8 mouse cellular contexts compared by ENCODE assay signal in genomic region chr2:130628424-130628823, GRCm38 (mm10). TPM values are rescaled to one million over a fixed set of nuclear protein-coding genes. Genes with fewer than 3 reads are reported as not detected.
A peak's percentile ranks its signal among the peaks of the same experiment; 100 is the strongest.
DNase-seq lines count a peak whose midpoint lies in the region; ATAC-seq and TF ChIP-seq lines count a peak whose summit lies in the region.

No protein-coding gene starts in this region.

- no peaks in the 10 kb centered on the region for H3K27me3 ChIP-seq in kidney, postnatal 0 days (ENCODE audit: insufficient read depth, low read length)
- H3K27me3 ChIP-seq in forebrain, embryonic 15.5 days = no peaks in the 10 kb centered on the region
- H3K27me3 ChIP-seq in liver, embryonic 16.5 days (ENCODE audit: control insufficient read depth, insufficient read depth, low read depth, low read length) = peaks cover 6% of the 10 kb centered on the region; the same call in 1 of the 2 replicates

- H3K9ac ChIP-seq in kidney, postnatal 0 days (ENCODE audit: low read depth, low read length) = no peak overlapping the region
- H3K9ac ChIP-seq in forebrain, embryonic 15.5 days (replicated peaks) = no peak overlapping the region
- H3K9ac ChIP-seq in liver, embryonic 16.5 days (ENCODE audit: low read depth, low read length) = no peak overlapping the region; the same call in 1 of the 2 replicates

- TF ChIP-seq CTCF in kidney, postnatal 0 days (IDR thresholded peaks at IDR 0.05; ENCODE audit: low read depth) = peak; percentile 38; the same call in 1 of the 2 replicates

- no peak for DNase-seq in kidney, postnatal 0 days (ENCODE audit: low spot score)
- no peak for DNase-seq in kidney, adult 8-10 months
- peak; percentile 78 for DNase-seq in R1 (ENCODE audit: low read depth, low spot score)
- DNase-seq in layer of hippocampus, postnatal 14 days (ENCODE audit: low spot score in 2 of 2) = no peak
- DNase-seq in right cerebral cortex, adult 18-20 months = no peak

- ATAC-seq in kidney, postnatal 0 days (replicated peaks; ENCODE audit: low FRiP score, low read depth) = no peak
- ATAC-seq in forebrain, embryonic 15.5 days (replicated peaks) = no peak
- ATAC-seq in liver, embryonic 16.5 days (ENCODE audit: low read depth) = no peak
- no peak for ATAC-seq in megakaryocyte-erythroid progenitor cell, adult 5-6 weeks (replicated peaks; ENCODE audit: low FRiP score, low TSS enrichment, poor library complexity, severe bottlenecking)

- H3K36me3 ChIP-seq in kidney, postnatal 0 days (ENCODE audit: insufficient read depth, low read length) = peaks cover 9% of the 10 kb centered on the region; the same call in 1 of the 2 replicates
- peaks cover 16% of the 10 kb centered on the region for H3K36me3 ChIP-seq in forebrain, embryonic 15.5 days
- peaks cover 7% of the 10 kb centered on the region for H3K36me3 ChIP-seq in liver, embryonic 16.5 days (ENCODE audit: control insufficient read depth, insufficient read depth)

- no peaks in the 10 kb centered on the region for H3K9me3 ChIP-seq in kidney, postnatal 0 days (replicated peaks; ENCODE audit: low read length)
- no peaks in the 10 kb centered on the region for H3K9me3 ChIP-seq in forebrain, embryonic 15.5 days
- no peaks in the 10 kb centered on the region for H3K9me3 ChIP-seq in liver, embryonic 16.5 days (replicated peaks; ENCODE audit: control insufficient read depth, low read length)

- peak overlapping the region; percentile 80 for H3K4me2 ChIP-seq in kidney, postnatal 0 days (ENCODE audit: low read length)
- H3K4me2 ChIP-seq in forebrain, embryonic 15.5 days (replicated peaks) = peak overlapping the region; percentile 91
- H3K4me2 ChIP-seq in liver, embryonic 16.5 days (ENCODE audit: low read depth, low read length) = peak overlapping the region; percentile 89

- H3K4me1 ChIP-seq in kidney, postnatal 0 days (replicated peaks; ENCODE audit: insufficient read depth, low read length) = 0 out of 2 replicates have a peak, but pooled peaks cover 5% of the 10 kb centered on the region
- H3K4me1 ChIP-seq in forebrain, embryonic 15.5 days = peaks cover 12% of the 10 kb centered on the region
- peaks cover 8% of the 10 kb centered on the region for H3K4me1 ChIP-seq in liver, embryonic 16.5 days (ENCODE audit: control insufficient read depth, low read depth, low read length)

- 67% methylated on average over 3 of the region's 3 CpGs for WGBS in kidney, postnatal 0 days
- 63% methylated on average over 3 of the region's 3 CpGs for WGBS in forebrain, embryonic 15.5 days
- WGBS in liver, embryonic 16.5 days (ENCODE audit: insufficient replicate concordance) = 57% methylated on average over 3 of the region's 3 CpGs

- H3K4me3 ChIP-seq in kidney, postnatal 0 days (replicated peaks; ENCODE audit: low read depth, low read length) = peak overlapping the region; percentile 87; the same call in 1 of the 2 replicates
- H3K4me3 ChIP-seq in forebrain, embryonic 15.5 days = peak overlapping the region; percentile 62
- peak overlapping the region; percentile 99 for H3K4me3 ChIP-seq in liver, embryonic 16.5 days (ENCODE audit: low read depth, low read length)

- H3K27ac ChIP-seq in kidney, postnatal 0 days = no peak overlapping the region
- H3K27ac ChIP-seq in forebrain, embryonic 15.5 days (replicated peaks) = no peak overlapping the region
- no peak overlapping the region for H3K27ac ChIP-seq in liver, embryonic 16.5 days (ENCODE audit: low read length)

RNA-seq across cellular contexts. Expression of gene Fastkd5, which starts 1.4 kb away (rescaled TPM):
- polyA plus RNA-seq in kidney, postnatal 0 days (2015; fragmentation: Nextera tagmentation; extraction: Ambion mirVana) = 12.4 and 12.6 TPM in 2 replicates
- polyA plus RNA-seq in forebrain, embryonic 15.5 days (2015; fragmentation: Nextera tagmentation; extraction: Ambion mirVana) = 14.1 and 15.4 TPM in 2 replicates
- 7.9 and 8.8 TPM in 2 replicates for polyA plus RNA-seq in liver, embryonic 16.5 days (2015; fragmentation: Nextera tagmentation; extraction: Ambion mirVana)
- 18.1 and 19.7 TPM in 2 replicates for total RNA-seq in megakaryocyte-erythroid progenitor cell, adult 5-6 weeks (2014; fragmentation: Nextera tagmentation)
- total RNA-seq in megakaryocyte-erythroid progenitor cell, adult 5-6 weeks (2017) = 30.6 and 38.4 TPM in 2 replicates
- 1 to 10 TPM; 8.1 to 8.2 TPM for total RNA-seq in layer of hippocampus, postnatal 14 days (2021)

RNA-seq across cellular contexts. Expression of gene Ubox5, which starts 1.4 kb away (rescaled TPM):
- 7.5 and 9.3 TPM in 2 replicates for polyA plus RNA-seq in kidney, postnatal 0 days (2015; fragmentation: Nextera tagmentation; extraction: Ambion mirVana)
- 12.7 and 12.9 TPM in 2 replicates for polyA plus RNA-seq in forebrain, embryonic 15.5 days (2015; fragmentation: Nextera tagmentation; extraction: Ambion mirVana)
- 4.1 and 4.5 TPM in 2 replicates for polyA plus RNA-seq in liver, embryonic 16.5 days (2015; fragmentation: Nextera tagmentation; extraction: Ambion mirVana)
- 9.1 and 15.6 TPM in 2 replicates for total RNA-seq in megakaryocyte-erythroid progenitor cell, adult 5-6 weeks (2014; fragmentation: Nextera tagmentation)
- total RNA-seq in megakaryocyte-erythroid progenitor cell, adult 5-6 weeks (2017) = 8.3 and 8.5 TPM in 2 replicates
- total RNA-seq in layer of hippocampus, postnatal 14 days (2021) = 1 to 10 TPM; 7.3 to 8.5 TPM

RNA-seq across cellular contexts. Expression of gene Lzts3, which starts 14.2 kb away (rescaled TPM):
- 10.7 and 11.2 TPM in 2 replicates for polyA plus RNA-seq in kidney, postnatal 0 days (2015; fragmentation: Nextera tagmentation; extraction: Ambion mirVana)
- polyA plus RNA-seq in forebrain, embryonic 15.5 days (2015; fragmentation: Nextera tagmentation; extraction: Ambion mirVana) = 9.2 and 10.0 TPM in 2 replicates
- 1.6 and 1.9 TPM in 2 replicates for polyA plus RNA-seq in liver, embryonic 16.5 days (2015; fragmentation: Nextera tagmentation; extraction: Ambion mirVana)
- 0.79 and 1.2 TPM in 2 replicates for total RNA-seq in megakaryocyte-erythroid progenitor cell, adult 5-6 weeks (2014; fragmentation: Nextera tagmentation)
- total RNA-seq in megakaryocyte-erythroid progenitor cell, adult 5-6 weeks (2017) = 0.08 TPM in 1 of 2 replicates, not detected in the other
- total RNA-seq in layer of hippocampus, postnatal 14 days (2021) = 10 to 100 TPM; 73.7 to 79.3 TPM

RNA-seq across cellular contexts. Expression of gene Ddrgk1, which starts 36.0 kb away (rescaled TPM):
- 89.6 and 96.6 TPM in 2 replicates for polyA plus RNA-seq in kidney, postnatal 0 days (2015; fragmentation: Nextera tagmentation; extraction: Ambion mirVana)
- polyA plus RNA-seq in forebrain, embryonic 15.5 days (2015; fragmentation: Nextera tagmentation; extraction: Ambion mirVana) = 57.4 and 63.4 TPM in 2 replicates
- 43.0 and 48.3 TPM in 2 replicates for polyA plus RNA-seq in liver, embryonic 16.5 days (2015; fragmentation: Nextera tagmentation; extraction: Ambion mirVana)
- 103 and 130 TPM in 2 replicates for total RNA-seq in megakaryocyte-erythroid progenitor cell, adult 5-6 weeks (2014; fragmentation: Nextera tagmentation)
- total RNA-seq in megakaryocyte-erythroid progenitor cell, adult 5-6 weeks (2017) = 63.3 and 66.2 TPM in 2 replicates
- total RNA-seq in layer of hippocampus, postnatal 14 days (2021) = 10 to 100 TPM; 80.9 to 81.2 TPM

RNA-seq across cellular contexts. Expression of gene Itpa, which starts 39.0 kb away (rescaled TPM):
- 98.8 and 99.2 TPM in 2 replicates for polyA plus RNA-seq in kidney, postnatal 0 days (2015; fragmentation: Nextera tagmentation; extraction: Ambion mirVana)
- polyA plus RNA-seq in forebrain, embryonic 15.5 days (2015; fragmentation: Nextera tagmentation; extraction: Ambion mirVana) = 133 and 134 TPM in 2 replicates
- polyA plus RNA-seq in liver, embryonic 16.5 days (2015; fragmentation: Nextera tagmentation; extraction: Ambion mirVana) = 37.0 and 41.0 TPM in 2 replicates
- total RNA-seq in megakaryocyte-erythroid progenitor cell, adult 5-6 weeks (2014; fragmentation: Nextera tagmentation) = 67.7 and 103 TPM in 2 replicates
- total RNA-seq in megakaryocyte-erythroid progenitor cell, adult 5-6 weeks (2017) = 80.0 and 86.8 TPM in 2 replicates
- total RNA-seq in layer of hippocampus, postnatal 14 days (2021) = 10 to 100 TPM; 37.4 to 39.9 TPM
